Mouse (Mus musculus) CH12.LX (cell line): ENCODE results near the gene Sh3d21. TPM values are rescaled to one million over a fixed set of nuclear protein-coding genes. Genes with fewer than 3 reads are reported as not detected.

Source experiments
- DNase-seq: peaks from one replicate; pipeline ENCODE4 v3.0.0-alpha.2; 2013; ENCODE audit errors: extremely low read depth
- H3K27ac ChIP-seq: 2 replicates; pipeline ENCODE4 v1.5.1; 2012; ENCODE audit warnings: low read depth, mild to moderate bottlenecking, control low read depth, moderate library complexity; ENCODE audit not compliant: insufficient read depth
- H3K27me3 ChIP-seq: replicated peaks from 2 replicates; pipeline ENCODE3; 2012; ENCODE audit warnings: inconsistent platforms
- H3K36me3 ChIP-seq, 2 experiments: replicated peaks in 1 of 2; 2 replicates each; pipeline versions ENCODE3 to v1.6.1; 2012; ENCODE audit warnings: inconsistent platforms in 1 of 2, low read length in 1 of 2, mild to moderate bottlenecking in 1 of 2, mixed read lengths in 1 of 2, moderate library complexity in 1 of 2; ENCODE audit not compliant: control insufficient read depth in 1 of 2, insufficient read depth in 1 of 2
- H3K4me1 ChIP-seq, 2 experiments: 2 replicates each; pipeline ENCODE4 v1.6.1; 2012; ENCODE audit warnings: inconsistent platforms in 1 of 2, moderate library complexity in 1 of 2; ENCODE audit not compliant: insufficient read depth in 2 of 2, control insufficient read depth in 1 of 2
- H3K4me2 ChIP-seq: 2 replicates; pipeline ENCODE4 v1.6.1; 2012; ENCODE audit warnings: low read depth, mild to moderate bottlenecking, control low read depth; ENCODE audit not compliant: poor library complexity, insufficient read depth, severe bottlenecking
- H3K4me3 ChIP-seq, 3 experiments: fragments of 150-350 bp in 1 of 3; sonication (generic) in 1 of 3; replicated peaks in 1 of 3; 2 replicates each; pipeline versions ENCODE3 to v1.5.1; 2011 to 2012; ENCODE audit warnings: low read depth in 2 of 3, low read length in 2 of 3, mild to moderate bottlenecking in 2 of 3, moderate library complexity in 2 of 3, control low read depth in 1 of 3, improper control_type of control experiment in 1 of 3, inconsistent platforms in 1 of 3, mixed read lengths in 1 of 3; ENCODE audit not compliant: poor library complexity in 1 of 3
- H3K79me2 ChIP-seq: replicated peaks from 2 replicates; pipeline ENCODE4 v1.6.1; 2012; ENCODE audit warnings: mild to moderate bottlenecking, moderate library complexity; ENCODE audit not compliant: control insufficient read depth, poor library complexity, insufficient read depth, severe bottlenecking; ENCODE audit errors: extremely low read depth
- H3K9ac ChIP-seq: 2 replicates; pipeline ENCODE4 v1.6.1; 2012; ENCODE audit warnings: low read depth, mild to moderate bottlenecking, control low read depth, moderate library complexity; ENCODE audit not compliant: insufficient read depth
- H3K9me3 ChIP-seq: replicated peaks from 2 replicates; pipeline ENCODE3; 2012; ENCODE audit warnings: low read length, inconsistent platforms, mixed read lengths
- CHD1 ChIP-seq: IDR thresholded peaks from 2 replicates; pipeline ENCODE4 v1.6.1; 2012; ENCODE audit warnings: low read depth, low read length, improper control_type of control experiment, inconsistent platforms
- CHD2 ChIP-seq: IDR thresholded peaks from 2 replicates; pipeline ENCODE4 v1.6.1; 2011; ENCODE audit warnings: low read length, improper control_type of control experiment
- E2F4 ChIP-seq: IDR thresholded peaks from 2 replicates; pipeline ENCODE4 v1.6.1; 2011; ENCODE audit warnings: low read depth, low read length, improper control_type of control experiment; ENCODE audit not compliant: insufficient replicate concordance
- EP300 ChIP-seq: IDR thresholded peaks from 2 replicates; pipeline ENCODE4 v1.6.1; 2011; ENCODE audit warnings: low read length, improper control_type of control experiment
- ETS1 ChIP-seq: conservative IDR thresholded peaks from 2 replicates; pipeline ENCODE4 v1.6.1; 2012; ENCODE audit warnings: low read depth, mild to moderate bottlenecking, inconsistent platforms, low read length, improper control_type of control experiment, moderate library complexity
- GABPA ChIP-seq: IDR thresholded peaks from 2 replicates; pipeline ENCODE4 v1.6.1; 2012; ENCODE audit warnings: low read depth, low read length, improper control_type of control experiment, inconsistent platforms; ENCODE audit not compliant: insufficient replicate concordance
- HCFC1 ChIP-seq: IDR thresholded peaks from 2 replicates; pipeline ENCODE4 v1.6.1; 2012; ENCODE audit warnings: low read depth, mild to moderate bottlenecking, inconsistent platforms, low read length, improper control_type of control experiment
- IRF4 ChIP-seq: IDR thresholded peaks from 2 replicates; pipeline ENCODE4 v1.6.1; 2014; ENCODE audit warnings: low read depth, mild to moderate bottlenecking, inconsistent platforms, low read length, improper control_type of control experiment
- JUND ChIP-seq: conservative IDR thresholded peaks from 2 replicates; pipeline ENCODE4 v1.6.1; 2011; ENCODE audit warnings: low read depth, low read length, improper control_type of control experiment
- MAFK ChIP-seq: IDR thresholded peaks from 2 replicates; pipeline ENCODE4 v1.6.1; 2011; ENCODE audit warnings: low read length, improper control_type of control experiment; ENCODE audit not compliant: insufficient replicate concordance
- MAX ChIP-seq: IDR thresholded peaks from 2 replicates; pipeline ENCODE4 v1.6.1; 2011; ENCODE audit warnings: low read length, improper control_type of control experiment
- MYC ChIP-seq: IDR thresholded peaks from 2 replicates; pipeline ENCODE4 v1.6.1; 2011; ENCODE audit warnings: low read depth, mild to moderate bottlenecking, improper control_type of control experiment, low read length
- NELFE ChIP-seq: IDR thresholded peaks from 2 replicates; pipeline ENCODE4 v1.6.1; 2011; ENCODE audit warnings: low read depth, low read length, improper control_type of control experiment
- NRF1 ChIP-seq: IDR thresholded peaks from 2 replicates; pipeline ENCODE4 v1.6.1; 2014; ENCODE audit warnings: low read depth, mild to moderate bottlenecking, inconsistent platforms, low read length, improper control_type of control experiment, moderate library complexity
- PAX5 ChIP-seq: IDR thresholded peaks from 2 replicates; pipeline ENCODE4 v1.6.1; 2012; ENCODE audit warnings: low read length, inconsistent platforms, mixed read lengths
- POLR2AphosphoS2 ChIP-seq: IDR thresholded peaks from 2 replicates; pipeline ENCODE4 v1.6.1; 2011; ENCODE audit warnings: low read depth, low read length, improper control_type of control experiment
- RAD21 ChIP-seq: IDR thresholded peaks from 2 replicates; pipeline ENCODE4 v1.6.1; 2011; ENCODE audit warnings: low read depth, mild to moderate bottlenecking, low read length, improper control_type of control experiment, moderate library complexity
- RCOR1 ChIP-seq: conservative IDR thresholded peaks from 2 replicates; pipeline ENCODE4 v1.6.1; 2012; ENCODE audit warnings: low read depth, mild to moderate bottlenecking, inconsistent platforms, low read length, improper control_type of control experiment
- SIN3A ChIP-seq: IDR thresholded peaks from 2 replicates; pipeline ENCODE4 v1.6.1; 2012; ENCODE audit warnings: low read length, improper control_type of control experiment, inconsistent platforms
- SMC3 ChIP-seq: IDR thresholded peaks from 2 replicates; pipeline ENCODE4 v1.6.1; 2011; ENCODE audit warnings: low read depth, low read length, improper control_type of control experiment
- TBP ChIP-seq: conservative IDR thresholded peaks from 2 replicates; pipeline ENCODE4 v1.6.1; 2011; ENCODE audit warnings: low read depth, low read length, improper control_type of control experiment
- TCF12 ChIP-seq: IDR thresholded peaks from 2 replicates; pipeline ENCODE4 v1.6.1; 2014; ENCODE audit warnings: low read depth, mild to moderate bottlenecking, inconsistent platforms, low read length, improper control_type of control experiment
- USF1 ChIP-seq: IDR thresholded peaks from 2 replicates; pipeline ENCODE4 v1.6.1; 2014; ENCODE audit warnings: low read depth, mild to moderate bottlenecking, inconsistent platforms, low read length, improper control_type of control experiment
- USF2 ChIP-seq: conservative IDR thresholded peaks from 2 replicates; pipeline ENCODE4 v1.6.1; 2011; ENCODE audit warnings: low read depth, low read length, improper control_type of control experiment
- ZKSCAN1 ChIP-seq: IDR thresholded peaks from 2 replicates; pipeline ENCODE4 v1.6.1; 2012; ENCODE audit warnings: low read depth, inconsistent platforms, low read length, improper control_type of control experiment, borderline replicate concordance
- ZMIZ1 ChIP-seq: IDR thresholded peaks from 2 replicates; pipeline ENCODE4 v1.6.1; 2012; ENCODE audit warnings: low read depth, mild to moderate bottlenecking, inconsistent platforms, low read length, improper control_type of control experiment
- ZNF384 ChIP-seq: IDR thresholded peaks from 2 replicates; pipeline ENCODE4 v1.6.1; 2012; ENCODE audit warnings: low read depth, low read length, improper control_type of control experiment, inconsistent platforms
- dilution Hi-C: fragments of 300-500 bp; cut with MboI; formaldehyde crosslinking; loops from 2 replicates; pipeline ENCODE4 v1.14.3; 2020; ENCODE audit warnings: low sequenced_read_pairs; ENCODE audit not compliant: extremely low pct_unique_long_range_greater_than_20kb, extremely low pct_ligation_motif_present
- in situ Hi-C: fragments of 300-500 bp; cut with MboI; formaldehyde crosslinking; loops from 3 replicates; pipeline ENCODE4 v1.14.3; 2019; ENCODE audit warnings: low sequenced_read_pairs, low pct_ligation_motif_present, low pct_unique_long_range_greater_than_20kb, mixed read lengths
- polyA plus RNA-seq: library from polyadenylated mRNA; unstranded; fragments of >175 nt; gene quantifications from 2 replicates; pipeline ENCODE4 v1.2.1, GENCODE M21; 2012; ENCODE audit warnings: low read depth; ENCODE audit not compliant: insufficient read length
- total RNA-seq, 2 experiments: library from RNA; depleted of rRNA; stranded (reverse); fragments of 300-350 nt in 1 of 2; fragments of >200 nt in 1 of 2; gene quantifications; 2 replicates each; pipeline ENCODE4 v1.2.3; 2012 to 2014

Gene Sh3d21
- total and polyA plus RNA-seq, 3 experiments, result 0.21 to 0.46 (median 0.35) TPM

DNA sequence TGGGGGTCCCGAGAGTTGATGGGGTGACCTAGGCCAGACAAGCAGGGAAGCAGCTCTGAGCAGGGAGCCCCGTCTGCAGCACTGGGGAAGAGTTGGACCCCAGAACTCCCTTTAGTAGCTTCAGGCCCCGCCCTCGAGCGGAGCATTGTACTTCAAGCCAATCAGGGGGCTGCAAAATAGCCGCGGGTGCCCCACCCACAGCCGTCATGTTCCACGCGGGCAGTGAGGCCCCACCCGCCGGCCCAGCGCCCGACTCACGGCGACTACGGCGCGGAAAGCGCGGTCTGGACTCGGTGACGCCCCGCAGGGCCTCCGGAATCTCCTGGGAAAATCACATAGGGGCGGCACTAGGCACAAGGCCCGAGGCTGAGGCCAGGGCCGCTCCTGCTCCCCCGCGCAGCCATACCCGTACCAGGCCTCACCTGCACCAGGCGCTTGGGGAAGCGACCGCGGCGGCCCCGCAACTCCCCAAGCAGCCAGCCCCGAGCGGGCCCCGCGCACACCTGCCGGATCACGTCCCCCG, 686 bp downstream of the Sh3d21 start:
- TF ChIP-seq TCF12 (no peak), MAFK (no peak), GABPA (no peak), PAX5 (no peak), RAD21 (no peak), ZNF384 (no peak), RCOR1 (no peak), EP300 (no peak), JUND (no peak), USF2 (no peak), ZKSCAN1 (no peak), ETS1 (no peak), POLR2AphosphoS2 (no peak), NELFE (no peak)
- H3K36me3 ChIP-seq, result peaks cover 28 to 62% of the 10 kb centered on the region in 2 experiments
- no peak overlapping the region for H3K4me2 ChIP-seq
- no peak for DNase-seq
- in situ Hi-C loops (no loop called here), dilution Hi-C loops (no loop called here)
- H3K27ac ChIP-seq, result no peak overlapping the region
- H3K79me2 ChIP-seq, result no peaks in the 10 kb centered on the region
- H3K4me1 ChIP-seq, result no peaks in the 10 kb centered on the region
- H3K4me3 ChIP-seq, result no peak overlapping the region
- H3K9me3 ChIP-seq, result no peaks in the 10 kb centered on the region
- no peaks in the 10 kb centered on the region for H3K27me3 ChIP-seq
- H3K9ac ChIP-seq, result no peak overlapping the region

DNA sequence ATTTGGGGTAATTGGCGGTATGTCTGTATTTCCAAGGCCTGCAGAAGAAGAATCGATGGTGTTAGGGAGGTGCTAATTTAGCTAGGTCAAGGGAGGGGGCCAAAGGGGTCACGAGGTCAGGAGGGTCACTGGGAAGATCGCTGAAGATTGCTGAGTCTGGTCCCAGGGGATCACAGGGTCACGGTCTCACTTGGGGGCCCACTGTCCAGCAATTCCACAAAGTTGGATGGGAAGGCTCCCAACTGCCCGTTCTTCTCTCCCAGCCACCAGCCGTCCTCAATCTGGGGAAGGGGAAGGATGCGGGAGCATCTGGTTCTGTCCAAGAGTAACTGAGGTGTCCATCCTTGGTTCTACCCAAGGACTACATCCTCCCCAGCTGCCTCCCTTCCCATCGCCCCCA, 1.3 kb downstream of the Sh3d21 start:
- Histone ChIP-seq H3K79me2 (no peaks in the 10 kb centered on the region), H3K4me1 (no peaks in the 10 kb centered on the region), H3K4me3 (no peak overlapping the region), H3K36me3 (peaks cover 25 to 64% of the 10 kb centered on the region in 2 experiments), H3K9me3 (no peaks in the 10 kb centered on the region), H3K27ac (no peak overlapping the region)
- TF ChIP-seq ZNF384, result no peak
- no peak for TF ChIP-seq NRF1
- TF ChIP-seq TBP, result no peak
- no peak for TF ChIP-seq HCFC1
- no peak for TF ChIP-seq PAX5
- no peak for TF ChIP-seq TCF12
- no peak for TF ChIP-seq RAD21
- no peak for TF ChIP-seq CHD2
- no peak for TF ChIP-seq MAX
- no peak for TF ChIP-seq EP300
- no peak for TF ChIP-seq CHD1
- no peak for TF ChIP-seq SMC3
- no peak for TF ChIP-seq ZMIZ1
- TF ChIP-seq E2F4, result no peak
- TF ChIP-seq IRF4, result no peak
- no peak for TF ChIP-seq USF1
- TF ChIP-seq SIN3A, result no peak
- TF ChIP-seq MYC, result no peak
- TF ChIP-seq, all 38 proteins: peak for 0
- in situ Hi-C loops (no loop called here), dilution Hi-C loops (no loop called here)
- Histone ChIP-seq H3K4me2 (no peak overlapping the region), H3K9ac (no peak overlapping the region), H3K27me3 (no peaks in the 10 kb centered on the region)
- DNase-seq, result no peak
